Mouse (Mus musculus): ENCODE measurements around the gene Sfxn5. TPM values are rescaled to one million over a fixed set of nuclear protein-coding genes. Genes with fewer than 3 reads are reported as not detected.

Sfxn5 gene
- polyA plus RNA-seq, 1 experiment = 0.63 TPM

DNA sequence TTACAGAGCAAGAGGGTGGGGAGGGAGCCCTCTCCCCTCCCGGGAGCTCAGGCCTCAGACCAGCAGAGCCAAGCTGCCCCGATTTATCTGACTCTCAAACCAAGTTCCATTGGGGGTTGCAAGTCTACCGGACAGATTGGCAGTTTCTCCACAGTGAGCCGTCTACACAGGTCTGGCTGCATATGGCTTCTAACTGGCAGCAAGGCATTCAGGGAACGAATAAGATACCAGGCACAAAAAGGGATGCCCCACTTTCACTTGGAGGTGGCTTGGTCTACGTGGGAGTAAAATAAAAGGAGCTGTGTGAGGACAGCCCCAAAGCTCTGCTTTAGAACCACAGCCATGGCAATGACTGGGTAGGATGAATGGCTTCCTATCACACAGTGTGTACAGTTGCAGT lies 67.2 kb downstream of the Sfxn5 start:
- Histone ChIP-seq H3K27me3 (ENCODE audit: control insufficient read depth, insufficient read depth, low read length) (no peaks in the 10 kb centered on the region), H3K27ac (ENCODE audit: insufficient read depth, low read depth, low read length) (no peak overlapping the region), H3K4me1 (ENCODE audit: control insufficient read depth, insufficient read depth, insufficient read length, low read length) (no peaks in the 10 kb centered on the region; the same call in 1 of the 2 replicates), H3K4me3 (ENCODE audit: low read depth, low read length) (no peak overlapping the region), H3K36me3 (ENCODE audit: control insufficient read depth, insufficient read depth, low read length) (no peaks in the 10 kb centered on the region)
- no peak for TF ChIP-seq POLR2A (IDR thresholded peaks at IDR 0.05; ENCODE audit: low read depth, low read length)
- TF ChIP-seq CTCF (IDR thresholded peaks at IDR 0.05; ENCODE audit: extremely low read depth, insufficient read length, insufficient replicate concordance, low read depth, low read length) = no peak
- 86% methylated on average over 6 of the region's 6 CpGs for WGBS

DNA sequence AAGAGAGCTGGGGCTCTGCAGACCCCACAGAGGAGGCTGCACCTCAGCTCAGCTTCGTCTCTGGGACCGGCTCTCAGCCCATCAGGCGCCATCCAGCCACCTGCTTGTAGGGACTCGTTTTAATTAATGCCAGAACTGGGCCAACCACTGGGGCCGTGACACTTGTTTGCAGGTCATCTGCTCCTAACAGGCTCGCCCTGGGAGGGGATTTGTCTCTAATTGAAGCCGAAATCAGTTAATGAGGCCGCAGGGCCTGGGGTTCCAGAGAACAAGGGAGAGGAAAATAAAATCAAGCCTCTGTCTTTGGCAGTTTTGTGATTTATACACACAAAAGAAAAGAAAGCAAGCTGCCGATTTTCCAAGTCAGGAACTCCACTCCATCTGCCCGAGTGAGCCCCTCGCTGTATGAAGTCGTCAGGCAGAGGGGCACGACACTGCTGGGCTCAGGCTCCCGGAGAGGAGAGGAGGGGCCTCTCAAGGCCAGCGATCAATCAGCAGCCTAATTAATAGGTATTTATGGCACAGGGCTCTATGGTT lies 68.2 kb downstream of the Sfxn5 start:
- TF ChIP-seq CTCF (IDR thresholded peaks at IDR 0.05; ENCODE audit: extremely low read depth, insufficient read length, insufficient replicate concordance, low read depth, low read length) (no peak), POLR2A (IDR thresholded peaks at IDR 0.05; ENCODE audit: low read depth, low read length) (no peak)
- H3K4me3 ChIP-seq (ENCODE audit: low read depth, low read length) = no peak overlapping the region
- peaks cover 3% of the 10 kb centered on the region; the same call in 1 of the 2 replicates for H3K4me1 ChIP-seq (ENCODE audit: control insufficient read depth, insufficient read depth, insufficient read length, low read length)
- H3K36me3 ChIP-seq (ENCODE audit: control insufficient read depth, insufficient read depth, low read length) = no peaks in the 10 kb centered on the region
- H3K27me3 ChIP-seq (ENCODE audit: control insufficient read depth, insufficient read depth, low read length) = no peaks in the 10 kb centered on the region
- 67% methylated on average over 15 of the region's 15 CpGs for WGBS
- no peak overlapping the region for H3K27ac ChIP-seq (ENCODE audit: insufficient read depth, low read depth, low read length)

DNA sequence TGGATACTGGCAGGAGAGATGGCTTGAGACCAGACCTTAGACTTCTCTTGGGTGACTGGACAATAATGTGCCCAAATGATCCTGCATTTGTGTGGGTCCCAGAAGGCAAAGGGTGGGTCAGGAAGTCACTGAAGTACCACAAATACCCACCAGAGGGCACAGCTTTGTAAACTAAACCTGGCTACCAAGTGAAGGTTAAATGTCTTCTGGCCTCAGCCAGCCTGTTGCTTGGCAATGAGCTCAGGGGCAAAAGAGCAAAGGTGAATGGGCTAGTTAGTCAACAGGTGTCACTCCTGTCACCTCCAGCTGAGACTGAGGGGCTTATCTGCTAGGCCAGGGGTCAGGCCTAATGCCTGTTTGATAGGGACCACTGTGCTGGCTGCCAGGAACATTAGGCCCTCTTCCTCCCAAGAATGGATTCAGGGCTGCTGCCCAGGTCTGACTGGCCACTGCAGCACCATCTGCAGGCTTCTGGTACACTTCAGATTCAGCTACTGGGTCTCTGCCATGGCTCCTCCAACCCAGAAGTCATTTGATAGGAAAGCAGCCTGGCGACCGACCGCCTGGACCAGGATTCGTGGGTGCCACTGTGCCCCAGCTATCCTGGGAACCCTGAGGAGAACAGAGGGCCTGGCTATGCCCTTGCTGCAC lies 70.2 kb downstream of the Sfxn5 start:
- WGBS = 94% methylated on average over 4 of the region's 4 CpGs
- Histone ChIP-seq H3K27me3 (ENCODE audit: control insufficient read depth, insufficient read depth, low read length) (no peaks in the 10 kb centered on the region), H3K36me3 (ENCODE audit: control insufficient read depth, insufficient read depth, low read length) (no peaks in the 10 kb centered on the region), H3K4me1 (ENCODE audit: control insufficient read depth, insufficient read depth, insufficient read length, low read length) (peaks cover 3% of the 10 kb centered on the region; the same call in 1 of the 2 replicates), H3K4me3 (ENCODE audit: low read depth, low read length) (no peak overlapping the region), H3K27ac (ENCODE audit: insufficient read depth, low read depth, low read length) (no peak overlapping the region)
- TF ChIP-seq POLR2A (IDR thresholded peaks at IDR 0.05; ENCODE audit: low read depth, low read length) = no peak
- no peak for TF ChIP-seq CTCF (IDR thresholded peaks at IDR 0.05; ENCODE audit: extremely low read depth, insufficient read length, insufficient replicate concordance, low read depth, low read length)

DNA sequence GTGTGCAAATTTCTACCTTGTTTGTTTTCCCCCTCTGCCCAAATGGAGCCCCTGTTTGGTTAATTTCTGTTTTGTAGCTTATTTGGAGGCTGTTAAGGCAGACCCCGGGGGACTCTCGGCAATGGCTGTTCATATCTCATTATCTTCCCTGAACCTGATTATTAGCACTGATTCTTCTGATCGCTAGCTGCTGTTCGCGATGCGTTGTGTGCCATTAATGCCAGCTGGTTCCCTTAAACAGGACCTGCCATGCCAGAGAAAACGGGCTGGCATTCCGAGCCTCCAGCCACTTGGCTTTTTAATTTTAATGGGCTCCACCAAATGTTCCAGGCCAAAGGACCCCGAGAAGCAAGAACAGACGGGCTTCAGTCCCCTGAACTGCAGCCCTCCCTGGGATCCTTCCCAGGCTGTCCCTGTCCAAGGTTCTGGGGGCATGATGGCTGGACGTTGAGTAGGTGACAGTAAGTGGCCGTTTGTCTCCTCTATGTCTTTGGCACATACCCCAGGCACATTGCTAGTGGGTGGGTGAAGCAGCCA lies 74.1 kb downstream of the Sfxn5 start:
- H3K27me3 ChIP-seq (ENCODE audit: control insufficient read depth, insufficient read depth, low read length) = no peaks in the 10 kb centered on the region
- no peaks in the 10 kb centered on the region for H3K36me3 ChIP-seq (ENCODE audit: control insufficient read depth, insufficient read depth, low read length)
- H3K4me1 ChIP-seq (ENCODE audit: control insufficient read depth, insufficient read depth, insufficient read length, low read length) = peaks cover 5% of the 10 kb centered on the region; the same call in 1 of the 2 replicates
- TF ChIP-seq POLR2A (IDR thresholded peaks at IDR 0.05; ENCODE audit: low read depth, low read length) (no peak), CTCF (IDR thresholded peaks at IDR 0.05; ENCODE audit: extremely low read depth, insufficient read length, insufficient replicate concordance, low read depth, low read length) (no peak)
- no peak overlapping the region for H3K4me3 ChIP-seq (ENCODE audit: low read depth, low read length)
- no peak overlapping the region for H3K27ac ChIP-seq (ENCODE audit: insufficient read depth, low read depth, low read length)
- 93% methylated on average over 12 of the region's 12 CpGs for WGBS

DNA sequence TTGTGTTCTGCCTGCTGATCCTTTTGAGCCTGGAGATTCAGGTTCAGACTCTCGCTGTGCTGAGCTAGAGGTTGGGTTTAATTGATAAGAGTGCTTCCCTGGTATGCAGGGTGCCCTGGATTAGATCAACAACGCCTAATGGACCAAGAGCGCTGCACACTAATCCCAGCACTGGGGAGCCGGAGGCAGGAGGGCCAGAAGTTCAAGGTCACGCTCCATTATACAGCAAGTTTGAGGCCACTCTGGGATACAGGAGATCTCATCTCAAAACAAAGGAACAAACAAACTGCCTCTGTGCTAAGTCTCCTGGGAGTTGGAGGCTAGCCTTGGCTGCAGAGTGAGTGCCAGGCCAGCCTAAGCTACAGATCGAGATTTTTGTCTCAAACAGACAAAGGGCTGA lies 77.6 kb downstream of the Sfxn5 start:
- Histone ChIP-seq H3K36me3 (ENCODE audit: control insufficient read depth, insufficient read depth, low read length) (no peaks in the 10 kb centered on the region), H3K4me3 (ENCODE audit: low read depth, low read length) (no peak overlapping the region), H3K27ac (ENCODE audit: insufficient read depth, low read depth, low read length) (no peak overlapping the region), H3K27me3 (ENCODE audit: control insufficient read depth, insufficient read depth, low read length) (no peaks in the 10 kb centered on the region), H3K4me1 (ENCODE audit: control insufficient read depth, insufficient read depth, insufficient read length, low read length) (peaks cover 6% of the 10 kb centered on the region; the same call in 1 of the 2 replicates)
- 85% methylated on average over 6 of the region's 6 CpGs for WGBS
- TF ChIP-seq POLR2A (IDR thresholded peaks at IDR 0.05; ENCODE audit: low read depth, low read length) = no peak
- TF ChIP-seq CTCF (IDR thresholded peaks at IDR 0.05; ENCODE audit: extremely low read depth, insufficient read length, insufficient replicate concordance, low read depth, low read length) = no peak

DNA sequence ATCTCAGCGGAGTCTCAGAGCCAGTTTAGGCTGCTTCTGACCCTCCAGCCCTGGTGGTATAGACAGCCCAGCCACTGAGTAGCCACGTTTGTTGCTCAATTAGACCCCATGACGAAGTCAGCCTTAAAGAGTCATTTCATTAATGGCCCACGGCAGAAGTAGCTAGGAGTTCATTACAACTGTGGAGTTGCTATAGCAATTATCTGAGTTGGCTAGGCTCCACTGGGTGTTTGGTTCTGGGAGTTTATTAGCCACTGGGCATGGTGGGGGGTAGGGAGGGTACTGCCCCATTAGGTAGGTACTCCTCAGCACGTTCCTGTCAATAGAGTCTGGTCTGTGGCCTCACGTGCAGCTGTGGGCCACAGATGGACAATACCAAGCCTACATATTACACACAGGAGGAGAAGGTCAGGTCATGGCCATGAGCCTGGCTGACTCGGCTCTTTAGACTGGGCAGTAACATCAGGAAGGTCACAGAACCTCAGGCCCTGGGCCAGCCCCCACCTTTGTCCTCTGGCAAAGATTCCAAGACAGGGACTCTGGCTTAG lies 79.2 kb downstream of the Sfxn5 start:
- Histone ChIP-seq H3K4me1 (ENCODE audit: control insufficient read depth, insufficient read depth, insufficient read length, low read length) (peaks cover 4% of the 10 kb centered on the region; the same call in 1 of the 2 replicates), H3K27ac (ENCODE audit: insufficient read depth, low read depth, low read length) (no peak overlapping the region), H3K27me3 (ENCODE audit: control insufficient read depth, insufficient read depth, low read length) (no peaks in the 10 kb centered on the region), H3K4me3 (ENCODE audit: low read depth, low read length) (no peak overlapping the region), H3K36me3 (ENCODE audit: control insufficient read depth, insufficient read depth, low read length) (no peaks in the 10 kb centered on the region)
- no peak for TF ChIP-seq CTCF (IDR thresholded peaks at IDR 0.05; ENCODE audit: extremely low read depth, insufficient read length, insufficient replicate concordance, low read depth, low read length)
- no peak for TF ChIP-seq POLR2A (IDR thresholded peaks at IDR 0.05; ENCODE audit: low read depth, low read length)
- 33% methylated on average over 7 of the region's 7 CpGs for WGBS

DNA sequence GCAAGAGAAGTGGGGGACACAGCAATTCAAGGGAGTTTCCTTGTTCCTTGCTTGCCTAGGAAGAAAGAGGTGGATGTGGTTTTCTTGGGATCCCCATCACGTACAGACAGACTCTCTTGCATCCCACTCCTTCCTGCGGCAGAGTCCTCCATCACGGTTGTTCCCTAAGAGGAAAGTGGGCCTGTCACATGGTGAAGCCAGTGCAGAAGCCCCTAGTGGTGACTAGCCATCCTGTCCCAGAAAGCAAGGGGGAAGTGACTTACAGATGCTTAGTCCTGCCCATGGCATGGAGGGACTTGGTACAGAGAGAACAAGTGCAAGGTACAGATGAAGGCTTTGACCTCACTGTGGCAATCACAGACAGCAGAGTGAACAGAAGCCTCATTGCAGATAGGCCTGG lies 79.9 kb downstream of the Sfxn5 start:
- Histone ChIP-seq H3K4me3 (ENCODE audit: low read depth, low read length) (no peak overlapping the region), H3K27me3 (ENCODE audit: control insufficient read depth, insufficient read depth, low read length) (no peaks in the 10 kb centered on the region), H3K36me3 (ENCODE audit: control insufficient read depth, insufficient read depth, low read length) (no peaks in the 10 kb centered on the region), H3K4me1 (ENCODE audit: control insufficient read depth, insufficient read depth, insufficient read length, low read length) (peaks cover 4% of the 10 kb centered on the region; the same call in 1 of the 2 replicates), H3K27ac (ENCODE audit: insufficient read depth, low read depth, low read length) (no peak overlapping the region)
- TF ChIP-seq POLR2A (IDR thresholded peaks at IDR 0.05; ENCODE audit: low read depth, low read length) = no peak
- TF ChIP-seq CTCF (IDR thresholded peaks at IDR 0.05; ENCODE audit: extremely low read depth, insufficient read length, insufficient replicate concordance, low read depth, low read length) = no peak
- 88% methylated on average over 3 of the region's 3 CpGs for WGBS

All from small intestine, adult 2 months (tissue).